Mouse (Mus musculus) right cerebral cortex, postnatal 25 days (tissue): ENCODE data around the gene Plin1.

Experiments
- DNase-seq: peaks from one replicate; pipeline ENCODE4 v3.0.0; 2022

Plin1 gene

GRCm38 (mm10) chr7:79732622-79733021 lies at the start of gene Plin1:
Plin1 (minus strand) TSS chr7:79732903.
- DNase-seq = no peak

GRCm38 (mm10) chr7:79782516-79782855 lies 49.8 kb upstream of the Plin1 start:
- DNase-seq = no peak

- no peak for DNase-seq
These were observed 49.3 kb upstream of the Plin1 start for GRCm38 (mm10) chr7:79781826-79782515.

- peak; percentile 65 for DNase-seq
These were observed 48.2 kb upstream of the Plin1 start for GRCm38 (mm10) chr7:79780647-79781626.

- peak; percentile 24 for DNase-seq
These were observed 39.1 kb upstream of the Plin1 start for GRCm38 (mm10) chr7:79771561-79772512.

GRCm38 (mm10) chr7:79769664-79770063 lies 37.0 kb upstream of the Plin1 start:
- no peak for DNase-seq

- DNase-seq = no peak
These were observed 33.3 kb upstream of the Plin1 start for GRCm38 (mm10) chr7:79765991-79766390.

GRCm38 (mm10) chr7:79762106-79762505 lies 29.4 kb upstream of the Plin1 start:
- DNase-seq = no peak

GRCm38 (mm10) chr7:79761124-79761876 lies 28.6 kb upstream of the Plin1 start:
- no peak for DNase-seq

- DNase-seq = no peak
These were observed 27.1 kb upstream of the Plin1 start for GRCm38 (mm10) chr7:79759766-79760165.

- no peak for DNase-seq
These were observed 25.5 kb upstream of the Plin1 start for GRCm38 (mm10) chr7:79758176-79758575.

- DNase-seq = no peak
These were observed 23.6 kb upstream of the Plin1 start for GRCm38 (mm10) chr7:79756334-79756733.

- DNase-seq = no peak
These were observed 16.8 kb upstream of the Plin1 start for GRCm38 (mm10) chr7:79749511-79749910.

- DNase-seq = no peak
These were observed 15.0 kb upstream of the Plin1 start for GRCm38 (mm10) chr7:79747659-79748058.

GRCm38 (mm10) chr7:79744585-79744984 lies 11.9 kb upstream of the Plin1 start:
- DNase-seq = no peak

- no peak for DNase-seq
These were observed 11.3 kb upstream of the Plin1 start for GRCm38 (mm10) chr7:79744051-79744450.

GRCm38 (mm10) chr7:79742659-79743536 lies 10.2 kb upstream of the Plin1 start, which contains the start of the genes Pex11a and Wdr93:
Pex11a (minus strand) TSS chr7:79743131.
Wdr93 (plus strand) TSS chr7:79743163.
- DNase-seq = peak; percentile 73

- DNase-seq = no peak
These were observed 9.6 kb upstream of the Plin1 start for GRCm38 (mm10) chr7:79742277-79742658.

- DNase-seq = no peak
These were observed 7.6 kb upstream of the Plin1 start for GRCm38 (mm10) chr7:79740279-79740678.

GRCm38 (mm10) chr7:79738913-79739312 lies 6.2 kb upstream of the Plin1 start:
- no peak for DNase-seq

GRCm38 (mm10) chr7:79736511-79736910 lies 3.8 kb upstream of the Plin1 start:
- no peak for DNase-seq
